Comparison of ENCODE assay signal across 11 mouse cellular contexts in genomic region chr12:82664598-82664997, GRCm38 (mm10).
DNase-seq lines count a peak whose midpoint lies in the region; ATAC-seq lines count a peak whose summit lies in the region.
"Had no signal": no experiment of that assay in that cellular context is flagged by ENCODE, and none has a peak within 500 bp of the region (broad histone marks: within the 10 kb centered on the region; RNA-seq: fewer than 3 reads in every experiment).

No protein-coding gene starts in this region.

- H3K27ac ChIP-seq in heart, embryonic 10.5 days: peak overlapping the region; percentile 86
- H3K27ac ChIP-seq in neural tube, embryonic 15.5 days (replicated peaks): no peak overlapping the region
- no peak overlapping the region for H3K27ac ChIP-seq in forebrain, embryonic 16.5 days (ENCODE audit: low read length)
- H3K27ac ChIP-seq: hindbrain, embryonic 15.5 days; limb, embryonic 10.5 days had no signal

- H3K36me3 ChIP-seq in heart, embryonic 10.5 days: no peaks in the 10 kb centered on the region
- no peaks in the 10 kb centered on the region for H3K36me3 ChIP-seq in neural tube, embryonic 15.5 days
- no peaks in the 10 kb centered on the region for H3K36me3 ChIP-seq in forebrain, embryonic 16.5 days (ENCODE audit: control insufficient read depth, insufficient read depth)
- H3K36me3 ChIP-seq: hindbrain, embryonic 15.5 days; limb, embryonic 10.5 days had no signal

- peaks cover 8% of the 10 kb centered on the region; the same call in 1 of the 2 replicates for H3K4me1 ChIP-seq in heart, embryonic 10.5 days
- peaks cover 5% of the 10 kb centered on the region; the same call in 1 of the 2 replicates for H3K4me1 ChIP-seq in neural tube, embryonic 15.5 days
- peaks cover 9% of the 10 kb centered on the region for H3K4me1 ChIP-seq in forebrain, embryonic 16.5 days (replicated peaks; ENCODE audit: control insufficient read depth, insufficient read depth, low read length)
- H3K4me1 ChIP-seq: hindbrain, embryonic 15.5 days; limb, embryonic 10.5 days had no signal

- no peak overlapping the region for H3K4me2 ChIP-seq in neural tube, embryonic 15.5 days
- no peak overlapping the region for H3K4me2 ChIP-seq in forebrain, embryonic 16.5 days (ENCODE audit: low read length)
- H3K4me2 ChIP-seq: hindbrain, embryonic 15.5 days had no signal

- ATAC-seq in frontal cortex, adult (ENCODE audit: low TSS enrichment): peak; percentile 91
- no peak for ATAC-seq in neural tube, embryonic 15.5 days (ENCODE audit: low FRiP score)
- no peak for ATAC-seq in forebrain, embryonic 16.5 days

- no peak for DNase-seq in frontal cortex, postnatal 25 days (ENCODE audit: low spot score in 2 of 2)
- peak; percentile 10 for DNase-seq in Muller cell, postnatal 12 days (ENCODE audit: inconsistent ontology term)
- DNase-seq in heart, embryonic 10.5 days (ENCODE audit: low spot score): peak; percentile 77
- peak; percentile 37 to 92 for DNase-seq in left cerebral cortex, postnatal 25 days (ENCODE audit: low spot score in 2 of 2)
- no peak for DNase-seq in layer of hippocampus, adult 8-10 months (ENCODE audit: low spot score in 2 of 2)
- DNase-seq: B cell, adult 2 months had no signal

- H3K27me3 ChIP-seq in heart, embryonic 10.5 days (ENCODE audit: insufficient read depth, poor library complexity, severe bottlenecking): no peaks in the 10 kb centered on the region
- no peaks in the 10 kb centered on the region for H3K27me3 ChIP-seq in neural tube, embryonic 15.5 days (replicated peaks)
- H3K27me3 ChIP-seq in forebrain, embryonic 16.5 days (replicated peaks; ENCODE audit: control insufficient read depth, insufficient read depth, low read length): no peaks in the 10 kb centered on the region
- H3K27me3 ChIP-seq: hindbrain, embryonic 15.5 days had no signal

- intact Hi-C loops in left cerebral cortex, postnatal 25 days (cut with DNase I): loop anchor here (2.0 to 10.0 kb wide), 2 partner anchors 92 to 140 kb away; no protein-coding TSS in a partner anchor

- peak overlapping the region; percentile 18; the same call in 1 of the 2 replicates for H3K4me3 ChIP-seq in heart, embryonic 10.5 days
- no peak overlapping the region for H3K4me3 ChIP-seq in neural tube, embryonic 15.5 days (replicated peaks)
- no peak overlapping the region for H3K4me3 ChIP-seq in forebrain, embryonic 16.5 days (replicated peaks; ENCODE audit: low read length)
- H3K4me3 ChIP-seq: hindbrain, embryonic 15.5 days; limb, embryonic 10.5 days had no signal

- 38% methylated on average over 7 of the region's 7 CpGs for WGBS in heart, embryonic 10.5 days
- 61% methylated on average over 7 of the region's 7 CpGs for WGBS in neural tube, embryonic 15.5 days
- 56% methylated on average over 7 of the region's 7 CpGs for WGBS in forebrain, embryonic 16.5 days

- no peak overlapping the region for H3K9ac ChIP-seq in neural tube, embryonic 15.5 days (replicated peaks)
- no peak overlapping the region for H3K9ac ChIP-seq in forebrain, embryonic 16.5 days (replicated peaks; ENCODE audit: low read depth, low read length)
- H3K9ac ChIP-seq: hindbrain, embryonic 15.5 days had no signal

- H3K9me3 ChIP-seq in heart, embryonic 10.5 days: no peaks in the 10 kb centered on the region
- H3K9me3 ChIP-seq in neural tube, embryonic 15.5 days (replicated peaks): no peaks in the 10 kb centered on the region
- no peaks in the 10 kb centered on the region for H3K9me3 ChIP-seq in forebrain, embryonic 16.5 days (ENCODE audit: control insufficient read depth, low read length)
- H3K9me3 ChIP-seq: hindbrain, embryonic 15.5 days; limb, embryonic 10.5 days had no signal

Comparison
In these comparisons a context has a peak if more than half of its experiments do, and no peak if none do; other contexts are left out.
1. DNase-seq: peak in Muller cell, postnatal 12 days (single experiment), heart, embryonic 10.5 days (single experiment) and left cerebral cortex, postnatal 25 days (2 of 2); none in frontal cortex, postnatal 25 days (0 of 2) and layer of hippocampus, adult 8-10 months (0 of 2).